Mouse (Mus musculus): ENCODE data around the gene 2810021J22Rik. TPM values are rescaled to one million over a fixed set of nuclear protein-coding genes. Genes with fewer than 3 reads are reported as not detected.
A peak's percentile ranks its signal among the peaks of the same experiment; 100 is the strongest.
"Not testable (repeated sequence)": the region's sequence is repeated elsewhere in the genome, so short reads cannot be mapped to it uniquely, and the experiment has no call there.

2810021J22Rik gene
- 11.2 and 12.5 TPM in 2 replicates for polyA plus RNA-seq (2016; fragmentation: Nextera tagmentation; extraction: Ambion mirVana)

DNA sequence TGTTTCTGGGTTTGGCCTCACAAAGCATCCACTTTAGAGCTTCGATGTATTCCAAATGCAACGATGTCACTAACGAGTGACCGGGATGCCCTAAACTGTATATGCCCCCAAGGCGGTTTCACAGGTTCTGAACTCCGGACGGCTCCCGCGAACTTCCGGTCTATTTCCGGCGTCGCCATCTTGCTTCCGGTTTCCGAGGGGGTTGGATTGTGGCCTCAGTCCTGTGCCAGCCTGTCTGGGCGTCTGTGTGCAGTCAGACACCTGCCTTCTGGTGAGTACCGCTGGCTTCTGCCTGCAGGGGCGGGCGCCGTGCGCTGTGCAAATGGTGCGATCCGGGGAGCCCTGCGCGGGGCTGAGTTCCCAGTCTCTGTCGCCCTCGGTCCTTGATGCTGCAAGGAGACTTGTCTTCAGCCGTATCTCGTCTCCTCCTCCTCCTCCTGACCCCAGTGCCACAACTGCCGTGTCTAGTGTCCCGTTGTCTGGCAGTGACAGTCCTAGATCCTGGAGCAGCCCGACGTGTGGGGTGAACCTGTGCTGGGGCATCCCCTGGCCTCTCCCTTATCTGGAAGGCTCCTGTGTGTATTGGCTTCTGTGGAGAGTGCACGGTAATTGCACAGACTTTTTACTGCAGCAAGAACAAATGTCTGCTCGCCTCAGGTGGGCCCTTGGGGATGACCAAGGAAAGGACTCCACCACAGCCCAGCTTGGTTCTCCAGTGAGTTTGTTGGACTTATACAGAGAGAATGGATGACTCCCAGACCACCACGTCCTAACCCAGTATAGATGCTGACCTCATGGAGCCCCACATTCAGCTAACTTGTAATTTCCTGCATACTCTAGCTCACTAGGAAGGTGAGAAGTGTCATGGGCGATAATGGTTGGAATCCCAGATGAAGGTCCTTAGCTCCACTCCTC lies at the start of gene 2810021J22Rik:
Gene 2810021J22Rik, plus strand, starts transcription at position 178 of the 915 bp plus-strand sequence.
- H3K27ac ChIP-seq (replicated peaks) = peak within 1 kb of the TSS; percentile 93
- peak within 1 kb of the TSS; percentile 94 for H3K4me3 ChIP-seq
- peaks cover 15% of the 10 kb centered on the region for H3K4me1 ChIP-seq
- peaks cover 31% of the 10 kb centered on the region for H3K36me3 ChIP-seq
- peak; percentile 85 for DNase-seq (ENCODE audit: low spot score)
- WGBS = 5% methylated on average over 37 of the region's 37 CpGs
- no peaks in the 10 kb centered on the region for H3K27me3 ChIP-seq (ENCODE audit: low read depth, poor library complexity, severe bottlenecking)
- H3K9me3 ChIP-seq (replicated peaks) = no peaks in the 10 kb centered on the region

DNA sequence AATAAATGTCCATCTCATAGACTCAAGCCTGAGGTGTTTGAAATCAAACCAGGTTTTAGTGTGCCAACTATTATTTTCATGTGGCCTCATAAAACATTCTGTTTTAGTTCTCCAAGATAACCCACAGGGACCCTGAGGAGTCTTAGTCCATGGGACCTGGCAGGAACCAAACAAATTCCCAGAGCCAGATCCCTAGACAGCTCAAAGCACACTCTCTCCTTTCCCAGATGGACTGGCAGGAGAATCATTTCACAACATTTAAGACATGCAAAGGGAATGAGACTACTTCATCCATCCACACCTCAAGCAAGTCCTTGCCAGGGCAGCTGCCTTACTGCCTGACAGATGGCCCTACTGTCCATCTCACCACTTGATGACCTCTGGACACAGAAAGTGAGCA lies 38.1 kb upstream of the 2810021J22Rik start, which contains the start of gene Olfr312:
Gene Olfr312, plus strand, starts transcription at position 301 of the 400 bp plus-strand sequence.
- H3K27ac ChIP-seq (replicated peaks); DNase-seq (ENCODE audit: low spot score); H3K4me1 ChIP-seq; H3K4me3 ChIP-seq; H3K9me3 ChIP-seq (replicated peaks); H3K36me3 ChIP-seq; H3K27me3 ChIP-seq (ENCODE audit: low read depth, poor library complexity, severe bottlenecking): not testable (repeated sequence)

DNA sequence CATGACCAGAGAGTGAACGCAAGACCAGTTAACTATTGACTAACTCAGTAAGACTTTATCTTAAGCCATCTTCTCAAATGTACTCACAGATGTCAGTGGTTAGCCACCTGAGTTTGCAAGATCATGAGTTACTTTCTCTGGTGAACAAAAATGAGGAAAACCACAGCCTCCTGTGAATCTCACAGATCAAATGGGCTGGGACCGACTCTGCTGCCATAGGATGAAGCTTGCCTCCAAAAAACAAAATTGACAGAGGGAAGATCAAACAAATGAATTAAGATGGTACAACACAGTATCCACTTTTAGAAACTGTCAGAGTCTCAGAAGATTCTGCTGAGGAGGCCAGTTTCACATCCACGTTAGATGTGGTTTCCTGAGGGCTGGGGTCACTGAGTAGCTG lies 37.3 kb upstream of the 2810021J22Rik start:
- 82% methylated on average over 3 of the region's 3 CpGs for WGBS
- Histone ChIP-seq H3K36me3 (no peaks in the 10 kb centered on the region), H3K9me3 (replicated peaks) (no peaks in the 10 kb centered on the region), H3K27me3 (ENCODE audit: low read depth, poor library complexity, severe bottlenecking) (no peaks in the 10 kb centered on the region), H3K27ac (replicated peaks) (no peak overlapping the region), H3K4me1 (no peaks in the 10 kb centered on the region), H3K4me3 (no peak overlapping the region)
- DNase-seq (ENCODE audit: low spot score) = no peak

DNA sequence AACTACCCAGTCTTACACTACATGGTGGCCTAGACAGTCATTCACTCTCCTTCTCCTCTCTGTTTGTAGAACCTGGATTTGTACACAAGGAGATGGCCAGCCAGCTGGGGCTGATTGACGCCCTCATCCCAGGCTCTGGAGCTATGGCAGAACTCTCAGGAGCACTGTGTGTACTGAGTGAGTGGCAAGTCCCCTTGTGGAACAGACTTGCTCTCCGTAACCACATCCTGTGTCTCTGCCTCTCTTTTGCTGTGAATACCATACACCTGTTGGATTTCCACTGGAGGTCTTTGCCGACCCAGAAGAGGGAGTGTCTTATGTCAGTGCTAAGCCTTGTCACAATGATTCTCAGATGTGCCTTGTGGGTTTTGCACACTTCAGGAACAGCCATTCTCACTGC lies 34.5 kb upstream of the 2810021J22Rik start:
- not testable (repeated sequence) for H3K27me3 ChIP-seq (ENCODE audit: low read depth, poor library complexity, severe bottlenecking); H3K9me3 ChIP-seq (replicated peaks); H3K4me3 ChIP-seq; H3K27ac ChIP-seq (replicated peaks); DNase-seq (ENCODE audit: low spot score); H3K36me3 ChIP-seq; H3K4me1 ChIP-seq
- 87% methylated on average over 3 of the region's 3 CpGs for WGBS

DNA sequence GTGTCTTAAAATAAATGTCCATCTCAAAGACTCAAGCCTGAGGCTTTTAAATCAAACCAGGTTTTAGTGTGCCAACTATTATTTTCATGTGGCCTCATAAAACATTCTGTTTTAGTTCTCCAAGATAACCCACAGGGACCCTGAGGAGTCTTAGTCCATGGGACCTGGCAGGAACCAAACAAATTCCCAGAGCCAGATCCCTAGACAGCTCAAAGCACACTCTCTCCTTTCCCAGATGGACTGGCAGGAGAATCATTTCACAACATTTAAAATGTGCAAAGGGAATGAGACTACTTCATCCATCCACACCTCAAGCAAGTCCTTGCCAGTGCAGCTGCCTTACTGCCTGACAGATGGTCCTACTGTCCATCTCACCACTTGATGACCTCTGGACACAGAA lies 28.1 kb upstream of the 2810021J22Rik start, which contains the start of gene Olfr311:
Gene Olfr311, plus strand, starts transcription at position 301 of the 400 bp plus-strand sequence.
- H3K9me3 ChIP-seq (replicated peaks); H3K27ac ChIP-seq (replicated peaks); H3K4me1 ChIP-seq; H3K27me3 ChIP-seq (ENCODE audit: low read depth, poor library complexity, severe bottlenecking); H3K4me3 ChIP-seq; DNase-seq (ENCODE audit: low spot score); H3K36me3 ChIP-seq: not testable (repeated sequence)

DNA sequence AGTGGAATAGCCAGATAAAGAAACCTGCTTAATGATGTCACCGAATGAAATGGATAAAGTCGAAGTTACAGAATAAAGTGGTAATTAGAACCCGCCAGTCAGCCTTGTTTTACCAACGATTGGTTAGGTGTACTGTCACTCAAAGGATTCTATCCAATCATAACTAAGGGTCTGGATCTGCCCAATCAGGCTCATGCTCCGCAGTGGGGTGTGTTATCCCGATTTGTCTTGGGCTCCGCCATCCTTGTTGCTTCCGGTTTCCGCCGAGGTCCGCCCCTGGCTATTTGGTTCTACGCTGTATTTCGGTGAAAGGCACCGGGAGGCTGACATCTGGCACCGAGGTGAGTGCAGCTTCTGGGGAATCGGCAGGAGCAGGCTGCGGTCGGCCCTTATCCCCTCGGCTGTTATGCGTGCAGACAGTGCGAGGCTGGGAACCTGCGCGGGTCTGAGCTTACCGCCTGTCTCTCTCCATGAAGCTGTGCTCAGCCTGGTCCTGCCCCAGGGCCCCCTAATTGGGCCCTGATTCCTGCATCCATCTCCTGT lies 20.0 kb upstream of the 2810021J22Rik start, which contains the start of gene Gm12258:
Gene Gm12258, plus strand, starts transcription at position 240 of the 543 bp plus-strand sequence.
- WGBS = under 1% methylated on average over 24 of the region's 24 CpGs

DNA sequence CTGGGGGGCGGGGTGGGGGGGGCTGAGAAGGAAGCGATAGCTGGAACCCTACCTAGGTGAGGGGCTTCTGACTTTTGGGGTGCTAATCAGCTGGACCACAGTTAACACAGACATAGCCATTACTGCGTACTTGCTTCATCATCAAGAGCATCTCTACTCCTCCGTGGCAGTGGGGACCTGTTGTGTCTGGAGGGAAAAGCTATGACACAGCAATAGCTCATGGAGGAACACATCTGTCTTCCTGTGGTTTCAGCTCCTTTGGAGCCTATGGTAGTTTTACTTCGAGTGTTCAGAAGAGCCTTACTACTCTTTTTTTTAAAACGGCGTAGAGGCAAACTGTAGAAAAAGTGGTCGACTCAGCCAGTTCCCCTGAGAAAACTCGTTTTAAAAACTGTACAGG lies 19.4 kb upstream of the 2810021J22Rik start:
- H3K4me3 ChIP-seq = peak overlapping the region; percentile 86
- H3K36me3 ChIP-seq = peaks cover 37% of the 10 kb centered on the region
- DNase-seq (ENCODE audit: low spot score) = no peak
- no peaks in the 10 kb centered on the region for H3K9me3 ChIP-seq (replicated peaks)
- peak overlapping the region; percentile 85 for H3K27ac ChIP-seq (replicated peaks)
- 51% methylated on average over 9 of the region's 9 CpGs for WGBS
- peaks cover 9% of the 10 kb centered on the region for H3K4me1 ChIP-seq
- H3K27me3 ChIP-seq (ENCODE audit: low read depth, poor library complexity, severe bottlenecking) = no peaks in the 10 kb centered on the region

More for the DNA sequence above, 20.0 kb upstream of the 2810021J22Rik start, which contains the start of gene Gm12258:
- Histone ChIP-seq H3K27ac (replicated peaks) (peak within 1 kb of the TSS; percentile 85), H3K36me3 (peaks cover 31% of the 10 kb centered on the region), H3K27me3 (ENCODE audit: low read depth, poor library complexity, severe bottlenecking) (no peaks in the 10 kb centered on the region), H3K9me3 (replicated peaks) (no peaks in the 10 kb centered on the region), H3K4me3 (peak within 1 kb of the TSS; percentile 86), H3K4me1 (peaks cover 9% of the 10 kb centered on the region)
- DNase-seq (ENCODE audit: low spot score) = peak; percentile 86

DNA sequence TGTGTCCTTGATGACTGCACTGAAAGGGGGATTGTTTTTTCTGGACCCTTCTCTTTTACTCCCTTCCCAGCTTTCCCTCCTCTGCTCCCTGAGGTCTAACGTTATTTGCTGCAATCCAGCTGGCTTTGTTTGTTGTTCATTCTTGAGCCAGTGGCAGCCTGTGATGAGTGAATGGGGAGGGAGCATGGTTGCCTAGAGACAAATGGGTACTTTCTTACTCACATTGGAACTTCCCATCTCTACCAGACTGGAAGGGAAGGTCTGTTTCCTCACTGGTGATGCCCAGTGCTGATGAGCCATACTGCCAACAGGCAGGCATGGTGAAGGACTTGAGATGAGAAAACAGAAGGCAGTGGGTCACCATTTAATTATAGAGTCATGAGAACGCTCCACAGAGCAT lies 17.3 kb upstream of the 2810021J22Rik start:
- Histone ChIP-seq H3K4me1 (peaks cover 9% of the 10 kb centered on the region), H3K27ac (replicated peaks) (no peak overlapping the region), H3K9me3 (replicated peaks) (no peaks in the 10 kb centered on the region), H3K36me3 (peaks cover 50% of the 10 kb centered on the region), H3K4me3 (no peak overlapping the region), H3K27me3 (ENCODE audit: low read depth, poor library complexity, severe bottlenecking) (no peaks in the 10 kb centered on the region)
- no peak for DNase-seq (ENCODE audit: low spot score)
- 65% methylated on average over 2 of the region's 2 CpGs for WGBS

DNA sequence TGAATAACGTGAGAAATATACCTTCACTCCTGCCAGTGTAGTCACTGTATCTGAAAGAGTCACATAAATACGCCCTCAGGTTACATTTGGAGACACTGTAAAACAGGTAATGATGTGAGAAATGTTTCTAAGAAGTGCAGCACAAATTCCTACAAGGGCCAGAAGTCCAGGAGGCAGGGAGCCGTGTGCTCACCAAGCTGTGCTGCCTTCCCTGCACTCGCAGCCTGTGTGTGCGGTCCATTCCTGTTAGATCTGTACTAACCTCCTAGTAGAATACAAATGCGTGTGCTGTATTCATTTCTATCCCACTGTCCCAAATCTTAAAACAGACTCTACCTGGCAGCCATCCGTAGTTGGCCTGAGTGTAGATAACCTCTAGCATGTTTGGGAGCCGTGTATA lies 6.3 kb upstream of the 2810021J22Rik start:
- Histone ChIP-seq H3K27me3 (ENCODE audit: low read depth, poor library complexity, severe bottlenecking) (no peaks in the 10 kb centered on the region), H3K4me3 (no peak overlapping the region), H3K27ac (replicated peaks) (no peak overlapping the region), H3K36me3 (peaks cover 54% of the 10 kb centered on the region), H3K9me3 (replicated peaks) (peaks cover 28% of the 10 kb centered on the region), H3K4me1 (no peaks in the 10 kb centered on the region)
- DNase-seq (ENCODE audit: low spot score) = no peak
- WGBS = 94% methylated on average over 8 of the region's 8 CpGs

DNA sequence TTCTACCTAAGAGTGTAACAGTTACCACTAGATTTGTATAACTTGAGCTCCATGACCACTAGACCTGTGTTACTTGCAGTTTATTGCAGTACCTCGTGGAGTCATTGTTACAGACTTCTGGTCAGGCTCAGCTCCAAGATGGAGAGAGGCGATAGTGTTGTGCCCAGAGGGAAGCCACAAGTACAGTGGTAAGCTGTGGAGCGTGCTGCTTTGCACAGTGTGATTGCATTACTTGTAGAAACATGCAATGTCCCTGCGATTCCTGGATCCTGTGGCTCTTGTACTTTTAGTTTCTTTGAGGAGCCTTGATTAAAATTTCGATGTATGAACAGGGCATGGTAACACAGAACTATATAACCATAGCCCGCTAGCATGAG lies 926 bp downstream of the 2810021J22Rik start:
- DNase-seq (ENCODE audit: low spot score) = no peak
- Histone ChIP-seq H3K4me1 (peaks cover 15% of the 10 kb centered on the region), H3K9me3 (replicated peaks) (no peaks in the 10 kb centered on the region), H3K27me3 (ENCODE audit: low read depth, poor library complexity, severe bottlenecking) (no peaks in the 10 kb centered on the region), H3K36me3 (peaks cover 31% of the 10 kb centered on the region), H3K4me3 (peak overlapping the region; percentile 94), H3K27ac (replicated peaks) (peak overlapping the region; percentile 93)
- WGBS = 92% methylated on average over 6 of the region's 6 CpGs

DNA sequence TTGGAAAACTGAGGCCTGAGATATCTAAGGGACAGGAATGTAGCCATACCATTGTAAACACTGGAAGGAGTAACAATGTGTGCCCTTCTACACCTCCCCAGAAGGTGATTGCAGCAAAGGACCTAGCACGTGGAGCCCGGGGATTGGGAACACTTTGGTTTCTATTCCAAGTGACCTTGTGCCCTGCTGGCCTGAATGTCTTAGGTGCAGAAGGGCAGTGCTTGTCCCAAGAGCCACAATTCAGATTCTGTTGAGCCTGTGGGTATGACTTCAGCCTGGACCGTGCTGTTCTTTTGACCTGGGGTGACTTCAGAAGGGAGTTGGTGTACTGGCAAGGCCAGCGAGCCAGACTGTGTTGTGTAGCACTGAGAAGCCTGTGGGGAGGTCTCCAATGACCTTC lies 3.9 kb downstream of the 2810021J22Rik start:
- no peak overlapping the region for H3K27ac ChIP-seq (replicated peaks)
- H3K9me3 ChIP-seq (replicated peaks) = no peaks in the 10 kb centered on the region
- DNase-seq (ENCODE audit: low spot score) = no peak
- no peaks in the 10 kb centered on the region for H3K27me3 ChIP-seq (ENCODE audit: low read depth, poor library complexity, severe bottlenecking)
- H3K4me1 ChIP-seq = peaks cover 15% of the 10 kb centered on the region
- WGBS = 89% methylated on average over 4 of the region's 4 CpGs
- no peak overlapping the region for H3K4me3 ChIP-seq
- peaks cover 47% of the 10 kb centered on the region for H3K36me3 ChIP-seq

DNA sequence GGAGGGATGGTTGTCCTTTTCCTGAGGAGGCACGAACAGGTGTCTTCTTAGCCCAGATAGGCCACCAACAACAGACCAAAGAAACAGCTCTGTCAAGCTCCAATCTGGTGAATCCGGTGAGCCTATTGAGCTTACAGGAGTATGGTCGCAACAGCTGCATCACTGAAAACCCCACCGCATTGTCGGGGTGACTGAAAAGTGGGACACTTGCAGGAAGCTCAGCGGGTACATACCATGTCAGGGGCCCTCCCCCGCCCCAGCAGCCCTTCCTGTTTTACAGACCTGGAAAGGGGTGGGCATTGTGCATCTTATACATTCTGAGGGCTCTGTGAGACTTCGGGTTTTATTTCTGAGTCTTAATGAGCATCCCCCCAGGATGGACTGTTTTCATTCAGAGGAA lies 16.7 kb downstream of the 2810021J22Rik start:
- WGBS = 85% methylated on average over 8 of the region's 8 CpGs
- no peaks in the 10 kb centered on the region for H3K27me3 ChIP-seq (ENCODE audit: low read depth, poor library complexity, severe bottlenecking)
- H3K9me3 ChIP-seq (replicated peaks) = no peaks in the 10 kb centered on the region
- H3K4me3 ChIP-seq = no peak overlapping the region
- no peaks in the 10 kb centered on the region for H3K4me1 ChIP-seq
- H3K36me3 ChIP-seq = peaks cover 46% of the 10 kb centered on the region
- no peak for DNase-seq (ENCODE audit: low spot score)
- no peak overlapping the region for H3K27ac ChIP-seq (replicated peaks)

DNA sequence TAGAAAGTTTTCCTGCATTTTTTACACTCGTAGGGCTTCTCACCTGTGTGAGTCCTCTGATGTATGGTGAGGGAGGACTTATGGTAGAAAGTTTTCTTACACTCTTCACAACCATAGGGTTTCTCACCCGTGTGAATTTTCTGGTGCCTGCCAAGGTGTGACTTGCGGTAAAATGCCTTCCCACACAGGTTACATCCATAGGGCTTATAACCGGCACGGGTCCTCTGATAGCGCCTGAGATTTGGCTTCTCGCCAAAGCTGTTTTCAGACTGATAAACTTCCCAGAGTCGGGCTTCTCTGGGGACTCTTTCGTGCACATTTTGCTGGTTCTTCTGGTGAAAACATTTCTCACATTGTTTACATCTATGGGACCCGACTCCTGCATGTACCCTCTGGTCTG lies 23.5 kb downstream of the 2810021J22Rik start:
- DNase-seq (ENCODE audit: low spot score) = no peak
- Histone ChIP-seq H3K36me3 (peaks cover 64% of the 10 kb centered on the region), H3K9me3 (replicated peaks) (no peaks in the 10 kb centered on the region), H3K27me3 (ENCODE audit: low read depth, poor library complexity, severe bottlenecking) (no peaks in the 10 kb centered on the region), H3K4me1 (no peaks in the 10 kb centered on the region), H3K4me3 (no peak overlapping the region), H3K27ac (replicated peaks) (no peak overlapping the region)
- WGBS = 96% methylated on average over 10 of the region's 10 CpGs

Measured in midbrain, embryonic 10.5 days (tissue).